Mouse (Mus musculus) left cerebral cortex, adult 11 months (tissue): ENCODE measurements at regions not wholly inside any gene's neighbourhood (a gene's known extent, or its start where the extent isn't known, plus 50 kb on each side); places are given as distances from the start of the nearest gene placed in this dataset.
"Not testable (repeated sequence)": the region's sequence is repeated elsewhere in the genome, so short reads cannot be mapped to it uniquely, and the experiment has no call there.

ENCODE experiments used
- DNase-seq: peaks from one replicate; pipeline ENCODE4 v3.0.0; 2022; ENCODE audit warnings: low spot score

- DNase-seq = no peak
Measured at GRCm38 (mm10) chr13:82058131-82058731, 275.4 kb downstream of the Cetn3 start.

GRCm38 (mm10) chr13:82058872-82059271, 276.0 kb downstream of the Cetn3 start:
- DNase-seq = no peak

GRCm38 (mm10) chr13:82059498-82059897, 276.6 kb downstream of the Cetn3 start:
- no peak for DNase-seq

GRCm38 (mm10) chr13:82063880-82064279, 281.0 kb downstream of the Cetn3 start:
- DNase-seq = not testable (repeated sequence)

GRCm38 (mm10) chr13:82066174-82066573, 283.3 kb downstream of the Cetn3 start:
- DNase-seq = no peak

- DNase-seq = no peak
Measured at GRCm38 (mm10) chr13:82066674-82067270, 283.9 kb downstream of the Cetn3 start.

- no peak for DNase-seq
Measured at GRCm38 (mm10) chr13:82072449-82072848, 289.6 kb downstream of the Cetn3 start.

- no peak for DNase-seq
Measured at GRCm38 (mm10) chr13:82073343-82073742, 290.5 kb downstream of the Cetn3 start.

- no peak for DNase-seq
Measured at GRCm38 (mm10) chr13:82081375-82081774, 298.5 kb downstream of the Cetn3 start.

GRCm38 (mm10) chr13:82087635-82088034, 304.8 kb downstream of the Cetn3 start:
- no peak for DNase-seq

- peak; percentile 5 for DNase-seq
Measured at GRCm38 (mm10) chr13:82092186-82092585, 309.3 kb downstream of the Cetn3 start.

- DNase-seq = no peak
Measured at GRCm38 (mm10) chr13:82106032-82106431, 323.2 kb downstream of the Cetn3 start.

GRCm38 (mm10) chr13:82129777-82130735, 347.2 kb downstream of the Cetn3 start:
- DNase-seq = peak; percentile 35
